ENCODE assay signal across 10 mouse cellular contexts in the genomic region with DNA sequence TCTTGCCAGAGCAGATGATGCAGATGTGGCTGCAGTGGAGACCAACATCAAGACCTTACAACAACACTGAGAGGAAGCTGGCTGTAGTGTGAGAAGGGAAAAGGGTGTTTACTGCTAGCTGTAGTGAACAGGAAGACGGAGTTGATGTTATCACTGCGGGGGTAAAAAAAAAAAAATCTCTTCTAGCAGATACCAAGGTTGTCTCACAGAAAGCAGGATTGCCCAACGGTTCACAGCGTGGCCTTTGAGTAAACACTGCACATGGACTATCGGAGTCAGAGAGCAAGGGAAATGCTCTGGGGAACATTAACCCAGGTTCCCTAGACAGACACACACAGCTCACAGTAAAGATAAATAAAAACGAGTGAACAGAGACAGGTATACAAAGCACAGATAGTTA.
DNase-seq lines count a peak whose midpoint lies in the region; ATAC-seq and TF ChIP-seq lines count a peak whose summit lies in the region.
"Had no signal": no experiment of that assay in that cellular context is flagged by ENCODE, and none has a peak within 500 bp of the region (broad histone marks: within the 10 kb centered on the region; RNA-seq: fewer than 3 reads in every experiment).

No protein-coding gene starts in this region.

- intact Hi-C loops in heart, postnatal 14 days (cut with DNase I): no loop called here

- H3K27ac ChIP-seq in heart, embryonic 16.5 days (ENCODE audit: low read length): peak overlapping the region; percentile 62
- H3K27ac ChIP-seq in bone marrow, adult 2 months (ENCODE audit: control insufficient read depth, insufficient read depth, low read depth, low read length, poor library complexity): peak overlapping the region; percentile 3; the same call in 1 of the 2 replicates
- H3K27ac ChIP-seq in liver, embryonic 15.5 days (replicated peaks): peak overlapping the region; percentile 79
- H3K27ac ChIP-seq in stomach, embryonic 16.5 days (ENCODE audit: low read length): peak overlapping the region; percentile 16; the same call in 1 of the 2 replicates
- H3K27ac ChIP-seq in limb, embryonic 10.5 days: no peak overlapping the region
- H3K27ac ChIP-seq: forebrain, embryonic 15.5 days; hindbrain, embryonic 12.5 days had no signal

- DNase-seq in heart, postnatal 14 days: no peak
- no peak for DNase-seq in urinary bladder, adult 2 months (ENCODE audit: low spot score)
- no peak for DNase-seq in limb, embryonic 10.5 days (ENCODE audit: low spot score)
- no peak for DNase-seq in ovary, postnatal 10 days (ENCODE audit: low spot score)

- H3K9me3 ChIP-seq in heart, embryonic 16.5 days (replicated peaks; ENCODE audit: control insufficient read depth, low read length): no peaks in the 10 kb centered on the region
- no peaks in the 10 kb centered on the region for H3K9me3 ChIP-seq in liver, embryonic 15.5 days (replicated peaks)
- H3K9me3 ChIP-seq in stomach, embryonic 16.5 days (replicated peaks; ENCODE audit: control insufficient read depth, low read length): no peaks in the 10 kb centered on the region
- no peaks in the 10 kb centered on the region for H3K9me3 ChIP-seq in limb, embryonic 10.5 days (replicated peaks)
- H3K9me3 ChIP-seq: forebrain, embryonic 15.5 days; hindbrain, embryonic 12.5 days had no signal

- H3K9ac ChIP-seq in heart, embryonic 16.5 days (ENCODE audit: low read length): no peak overlapping the region
- no peak overlapping the region for H3K9ac ChIP-seq in liver, embryonic 15.5 days
- H3K9ac ChIP-seq in stomach, embryonic 16.5 days (ENCODE audit: low read length): no peak overlapping the region
- H3K9ac ChIP-seq: forebrain, embryonic 15.5 days; hindbrain, embryonic 12.5 days had no signal

- no peaks in the 10 kb centered on the region for H3K27me3 ChIP-seq in heart, embryonic 16.5 days (ENCODE audit: control insufficient read depth, insufficient read depth, low read length)
- H3K27me3 ChIP-seq in liver, embryonic 15.5 days: no peaks in the 10 kb centered on the region
- H3K27me3 ChIP-seq in stomach, embryonic 16.5 days (ENCODE audit: control insufficient read depth, insufficient read depth, low read length): no peaks in the 10 kb centered on the region
- no peaks in the 10 kb centered on the region for H3K27me3 ChIP-seq in limb, embryonic 10.5 days (ENCODE audit: low read depth, poor library complexity, severe bottlenecking)
- H3K27me3 ChIP-seq: forebrain, embryonic 15.5 days; hindbrain, embryonic 12.5 days had no signal

- H3K4me1 ChIP-seq in heart, embryonic 16.5 days (ENCODE audit: control insufficient read depth, insufficient read depth, low read length): peaks cover 6% of the 10 kb centered on the region
- H3K4me1 ChIP-seq in bone marrow, adult 2 months (ENCODE audit: control insufficient read depth, insufficient read depth, low read length): peaks cover 6% of the 10 kb centered on the region
- peaks cover 22% of the 10 kb centered on the region for H3K4me1 ChIP-seq in liver, embryonic 15.5 days (replicated peaks)
- no peaks in the 10 kb centered on the region for H3K4me1 ChIP-seq in stomach, embryonic 16.5 days (ENCODE audit: control insufficient read depth, insufficient read depth, low read length)
- peaks cover 22% of the 10 kb centered on the region for H3K4me1 ChIP-seq in limb, embryonic 10.5 days
- H3K4me1 ChIP-seq: forebrain, embryonic 15.5 days had no signal

- peak; percentile 21; the same call in 1 of the 2 replicates for ATAC-seq in heart, embryonic 16.5 days (replicated peaks; ENCODE audit: extremely low read depth, insufficient read depth, low FRiP score)
- peak; percentile 75 for ATAC-seq in liver, embryonic 15.5 days (ENCODE audit: insufficient read depth)
- peak; percentile 37; the same call in 1 of the 2 replicates for ATAC-seq in stomach, embryonic 16.5 days (ENCODE audit: insufficient read depth, low FRiP score)
- ATAC-seq: forebrain, embryonic 15.5 days had no signal

- no peaks in the 10 kb centered on the region for H3K36me3 ChIP-seq in heart, embryonic 16.5 days (ENCODE audit: control insufficient read depth, insufficient read depth)
- no peaks in the 10 kb centered on the region for H3K36me3 ChIP-seq in liver, embryonic 15.5 days (replicated peaks)
- H3K36me3 ChIP-seq in stomach, embryonic 16.5 days (ENCODE audit: control insufficient read depth, insufficient read depth, low read length): no peaks in the 10 kb centered on the region
- H3K36me3 ChIP-seq in limb, embryonic 10.5 days: no peaks in the 10 kb centered on the region
- H3K36me3 ChIP-seq: forebrain, embryonic 15.5 days; hindbrain, embryonic 12.5 days had no signal

- no peak for TF ChIP-seq POLR2A in bone marrow, adult 2 months (IDR thresholded peaks at IDR 0.05; ENCODE audit: borderline replicate concordance, control insufficient read depth, low read depth, low read length)

- WGBS in heart, embryonic 16.5 days: 48% methylated on average over 6 of the region's 6 CpGs
- 7% methylated on average over 6 of the region's 6 CpGs for WGBS in bone marrow, adult 2 months
- WGBS in liver, embryonic 15.5 days (ENCODE audit: insufficient replicate concordance): 2% methylated on average over 6 of the region's 6 CpGs
- 21% methylated on average over 6 of the region's 6 CpGs for WGBS in stomach, embryonic 16.5 days
- 76% methylated on average over 6 of the region's 6 CpGs for WGBS in limb, embryonic 10.5 days

- no peak overlapping the region for H3K4me3 ChIP-seq in heart, embryonic 16.5 days (ENCODE audit: low read length)
- no peak overlapping the region for H3K4me3 ChIP-seq in bone marrow, adult 2 months (replicated peaks; ENCODE audit: control insufficient read depth, low read depth, low read length)
- no peak overlapping the region for H3K4me3 ChIP-seq in liver, embryonic 15.5 days (replicated peaks)
- no peak overlapping the region for H3K4me3 ChIP-seq in stomach, embryonic 16.5 days (replicated peaks; ENCODE audit: low read length)
- no peak overlapping the region for H3K4me3 ChIP-seq in limb, embryonic 10.5 days
- H3K4me3 ChIP-seq: forebrain, embryonic 15.5 days; hindbrain, embryonic 12.5 days had no signal

- no peak overlapping the region for H3K4me2 ChIP-seq in heart, embryonic 16.5 days (ENCODE audit: low read depth, low read length)
- peak overlapping the region; percentile 23; the same call in 1 of the 2 replicates for H3K4me2 ChIP-seq in liver, embryonic 15.5 days
- no peak overlapping the region for H3K4me2 ChIP-seq in stomach, embryonic 16.5 days (ENCODE audit: low read depth, low read length)
- H3K4me2 ChIP-seq: forebrain, embryonic 15.5 days; hindbrain, embryonic 12.5 days had no signal

- TF ChIP-seq CTCF in bone marrow, adult 2 months (IDR thresholded peaks at IDR 0.05; ENCODE audit: control insufficient read depth, insufficient read depth, low read length): no peak

Comparison
In these comparisons a context has a peak if more than half of its experiments do, and no peak if none do; other contexts are left out.
1. ATAC-seq: peak in every context shown above with its lines; median percentile 75 in liver, embryonic 15.5 days; 37 in stomach, embryonic 16.5 days; 21 in heart, embryonic 16.5 days.